Mouse (Mus musculus) heart, postnatal 10 days (tissue): ENCODE measurements around the gene Gm6793. TPM values are rescaled to one million over a fixed set of nuclear protein-coding genes. Genes with fewer than 3 reads are reported as not detected.
A peak's percentile ranks its signal among the peaks of the same experiment; 100 is the strongest.

Experiments
- DNase-seq, 2 experiments: peaks; one replicate each; pipeline ENCODE4 v3.0.0; 2021
- intact Hi-C: fragments of 180-260 bp; cut with DNase I; formaldehyde crosslinking; loops from one replicate; pipeline ENCODE4 v1.15.1; 2025
- total RNA-seq, 2 experiments: library from RNA; stranded (reverse); gene quantifications; 2 replicates each; pipeline ENCODE4 v1.2.3; 2021

The Gm6793 gene
- total RNA-seq, 2 experiments from 2014 or later, result 0.17 TPM; not detected in 1

- DNase-seq, result no peak
- intact Hi-C loops, result loop anchor here (5.0 kb wide), 2 partner anchors 49 to 314 kb away; partner anchors contain the start of gene Gabarapl2
Observed at GRCm38 (mm10) chr8:111991278-111991677, 23.6 kb downstream of the Gm6793 start.

GRCm38 (mm10) chr8:111989911-111990310, 24.9 kb downstream of the Gm6793 start:
- intact Hi-C loops, result loop anchor here (1.0 to 5.0 kb wide), 4 partner anchors 48 to 313 kb away; partner anchors contain the start of genes Gabarapl2 and Tmem231

DNA sequence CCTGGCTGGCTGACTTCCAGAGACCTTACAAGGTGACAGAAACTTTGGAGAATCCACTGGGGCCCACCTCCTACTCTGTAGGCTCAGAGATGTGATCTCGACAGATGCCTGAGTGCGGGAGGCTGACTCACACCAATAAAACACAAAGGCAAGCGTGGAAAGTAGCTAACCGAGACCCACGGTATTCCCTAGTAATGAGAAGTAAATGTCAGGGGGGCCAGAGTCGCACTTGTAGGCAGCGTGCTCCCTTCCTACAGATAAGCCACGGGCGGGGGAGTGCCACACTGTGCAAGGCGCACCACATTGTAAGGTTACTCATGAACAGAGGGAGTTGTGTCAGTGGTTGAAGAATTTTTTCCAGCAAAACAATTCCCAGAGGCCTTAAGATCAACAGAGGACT, 30.3 kb downstream of the Gm6793 start:
- DNase-seq, result no peak
- intact Hi-C loops, result no loop called here

More at GRCm38 (mm10) chr8:111989911-111990310, 24.9 kb downstream of the Gm6793 start:
- DNase-seq, result peak; percentile 77 to 88

DNA sequence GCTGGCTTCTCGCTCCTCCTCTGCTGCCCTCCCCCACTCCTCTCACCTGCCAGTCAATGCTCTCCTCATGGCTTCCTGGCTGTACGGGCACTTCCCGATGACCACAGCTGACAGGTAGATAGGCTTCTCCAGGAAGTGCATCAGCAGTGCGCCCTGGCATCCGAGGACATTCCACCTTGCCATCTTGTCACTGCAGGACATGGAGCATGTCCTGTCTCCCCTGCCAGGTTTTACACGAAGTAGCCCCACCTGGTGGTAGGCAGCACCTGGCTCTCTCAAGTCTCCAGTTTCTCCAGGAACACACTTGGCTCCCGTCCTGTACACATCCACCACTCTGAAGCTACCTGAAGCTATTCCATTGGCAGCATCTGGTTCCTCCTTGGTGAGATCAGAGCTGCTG, 32.7 kb downstream of the Gm6793 start:
- intact Hi-C loops, result no loop called here

DNA sequence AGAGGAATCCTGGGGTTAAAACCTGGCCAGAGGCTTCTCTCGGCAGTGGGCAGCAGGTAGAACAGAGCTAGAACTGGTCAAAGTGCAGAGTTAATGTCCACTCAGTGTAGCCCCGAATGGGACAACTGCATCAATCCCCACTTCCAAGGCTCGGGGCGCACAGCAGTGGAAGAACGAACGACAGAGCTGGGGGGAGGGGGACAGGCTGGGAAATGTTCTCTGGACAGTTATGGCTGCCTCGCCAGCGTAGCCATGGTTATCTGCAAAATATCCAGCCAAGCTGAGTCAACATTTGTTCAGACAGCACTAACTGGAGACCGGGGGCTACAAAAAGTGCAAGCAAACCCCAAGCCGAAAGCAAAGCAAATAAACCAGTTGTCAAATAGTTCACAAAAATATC, 36.7 kb downstream of the Gm6793 start:
- intact Hi-C loops, result no loop called here
- peak in 1 of 2 experiments; percentile 42 for DNase-seq

More for the DNA sequence above, 32.7 kb downstream of the Gm6793 start:
- no peak for DNase-seq

DNA sequence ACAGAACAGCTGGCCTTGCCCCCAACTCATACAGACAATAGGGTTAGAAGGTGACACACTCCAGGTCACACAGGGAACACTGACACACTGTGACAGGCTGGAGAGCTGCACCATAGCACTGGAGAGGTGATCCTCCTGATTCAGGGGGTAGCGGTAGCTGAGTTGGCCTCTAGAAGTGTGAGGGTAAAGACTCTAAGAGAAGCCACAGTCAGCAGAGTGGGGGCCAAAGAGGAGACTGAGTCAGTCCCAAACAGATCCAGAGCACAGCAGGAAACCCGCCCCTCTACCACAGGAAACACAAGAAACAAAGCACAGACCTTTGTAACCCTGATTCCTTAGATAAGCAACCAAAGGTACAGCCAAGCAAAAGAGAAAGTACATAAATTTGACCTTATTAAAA, 38.5 kb downstream of the Gm6793 start:
- intact Hi-C loops, result no loop called here

DNA sequence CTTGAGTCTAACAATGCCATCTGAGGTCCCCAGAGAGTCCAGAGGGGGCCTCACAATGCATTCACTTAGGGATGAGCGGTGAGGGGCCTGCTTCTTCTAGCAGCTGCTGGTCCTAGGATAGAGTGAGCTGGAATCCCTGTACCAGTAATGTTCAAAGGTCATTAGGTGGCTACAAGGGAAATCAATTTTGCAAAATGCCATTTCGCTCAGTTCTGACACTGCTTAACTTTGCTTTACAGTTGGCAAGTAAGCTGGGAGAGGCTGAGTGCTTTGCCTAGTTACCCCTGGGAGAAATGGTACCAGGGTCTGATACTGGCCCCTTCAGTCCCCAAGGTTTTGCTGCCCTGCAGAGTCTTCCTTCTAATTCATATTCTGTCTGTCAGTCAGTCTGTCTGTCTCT, 39.1 kb downstream of the Gm6793 start:
- intact Hi-C loops, result no loop called here
- no peak for DNase-seq

More for the DNA sequence above, 38.5 kb downstream of the Gm6793 start:
- no peak for DNase-seq

GRCm38 (mm10) chr8:111974138-111974537, 40.7 kb downstream of the Gm6793 start:
- intact Hi-C loops, result no loop called here
- DNase-seq, result no peak

DNA sequence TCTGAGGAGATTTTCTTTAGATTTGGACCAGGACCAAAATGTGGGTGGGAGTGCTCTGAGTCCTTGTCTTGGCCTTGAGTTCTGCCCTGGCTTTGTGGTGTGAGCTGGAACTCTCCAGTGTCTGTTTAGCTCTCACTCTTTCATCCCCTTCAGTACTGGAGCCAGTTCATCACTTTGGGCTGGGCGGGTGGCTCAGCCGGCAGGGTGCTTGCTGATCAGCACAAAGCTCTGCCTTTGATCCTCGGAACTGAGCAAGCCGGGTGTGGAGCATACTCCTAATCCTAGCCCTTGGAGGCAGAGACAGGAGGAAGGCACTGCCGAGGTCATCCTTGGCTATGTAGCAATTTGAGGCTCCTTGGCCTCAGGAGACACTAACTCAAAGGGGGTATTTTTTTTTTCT, 45.8 kb downstream of the Gm6793 start:
- intact Hi-C loops, result no loop called here
- DNase-seq, result no peak

GRCm38 (mm10) chr8:111968541-111968940, 46.3 kb downstream of the Gm6793 start:
- intact Hi-C loops, result no loop called here

DNA sequence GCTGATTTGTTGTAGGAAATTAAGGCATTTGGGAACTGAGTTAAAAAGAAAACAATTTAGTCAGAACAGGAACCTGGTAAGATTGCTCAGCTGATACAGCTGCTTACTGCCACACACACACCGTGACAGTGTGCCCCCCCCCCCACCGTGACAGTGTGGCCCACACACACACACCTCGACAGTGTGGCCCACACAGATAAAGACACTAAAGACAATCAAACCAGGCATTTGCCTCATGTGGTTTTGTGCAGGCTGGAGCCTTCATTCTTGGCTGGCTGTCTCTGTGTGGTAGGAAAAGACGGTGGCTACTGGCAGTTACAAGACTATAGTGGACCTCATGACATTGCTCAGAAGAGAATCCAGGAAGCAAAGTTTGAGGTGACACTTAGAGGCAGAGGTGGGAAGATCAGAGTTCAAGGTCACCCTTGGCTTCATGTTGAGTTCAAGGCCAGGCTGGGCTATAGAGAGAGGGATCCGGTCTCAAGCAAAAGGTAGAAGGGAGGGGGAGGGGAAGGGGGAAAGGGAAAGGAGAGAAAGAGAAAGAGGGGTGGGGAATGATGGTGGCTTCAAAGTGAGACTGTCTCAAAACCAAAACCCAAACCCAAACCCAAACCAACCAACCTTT, 47.5 kb downstream of the Gm6793 start:
- intact Hi-C loops, result no loop called here
- DNase-seq, result no peak

More at GRCm38 (mm10) chr8:111968541-111968940, 46.3 kb downstream of the Gm6793 start:
- no peak for DNase-seq

DNA sequence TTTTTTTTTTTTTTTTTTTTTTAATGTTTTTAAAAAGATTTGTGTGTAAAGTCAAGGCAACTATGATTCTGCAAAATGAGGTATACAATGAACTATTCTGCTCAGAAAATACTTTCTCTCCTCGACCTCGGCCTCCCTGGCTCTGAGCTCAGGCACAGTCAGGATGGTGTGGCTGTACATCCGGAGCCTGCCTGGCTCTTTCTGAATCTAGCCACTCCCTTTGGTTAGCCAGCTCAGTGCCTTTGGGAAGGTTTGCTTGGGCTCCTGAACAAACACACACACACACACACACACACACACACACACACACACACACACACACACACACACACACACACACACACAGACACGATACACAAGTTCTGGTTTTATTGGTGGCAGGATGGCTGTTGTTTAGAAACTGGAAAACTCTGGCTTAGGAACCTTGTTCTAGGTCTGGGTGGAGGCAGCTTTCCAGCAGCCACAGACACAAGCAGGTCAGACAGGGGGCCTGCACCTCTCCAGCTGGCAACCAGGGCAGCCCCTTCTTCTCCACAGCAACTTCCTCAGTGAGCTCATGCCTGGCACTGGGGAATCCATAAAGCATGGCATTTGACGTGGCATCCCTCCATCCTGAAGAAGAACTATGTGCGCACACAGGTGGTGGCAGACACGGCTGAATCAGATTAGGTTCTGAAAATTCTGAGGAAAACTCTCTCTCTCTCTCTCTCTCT, 49.8 kb downstream of the Gm6793 start:
- DNase-seq, result no peak
- intact Hi-C loops, result no loop called here

GRCm38 (mm10) chr8:111964351-111964750, 50.5 kb downstream of the Gm6793 start:
- DNase-seq, result no peak
- intact Hi-C loops, result no loop called here

- intact Hi-C loops, result no loop called here
- no peak for DNase-seq
Observed at GRCm38 (mm10) chr8:111963546-111963945, 51.3 kb downstream of the Gm6793 start.

Other genes with a start within 250 kb of the Gm6793 start
- gene Cfdp1, start 160.7 kb downstream of the Gm6793 start, total RNA-seq, result 10 to 100 TPM; 43.7 to 53.7 TPM
- 1 to 10 TPM; 2.7 to 3.4 TPM for gene Tmem170, start 138.3 kb downstream of the Gm6793 start, total RNA-seq
- gene Chst5, start 104.6 kb downstream of the Gm6793 start, total RNA-seq, result not detected
- 1 to 10 TPM; 1.5 to 2.3 TPM for gene Tmem231, start 81.2 kb downstream of the Gm6793 start, total RNA-seq
- gene Gabarapl2, start 74.3 kb downstream of the Gm6793 start, total RNA-seq, result 100 to 1,000 TPM; 121 to 124 TPM
- 1 to 10 TPM; 1.7 to 2.1 TPM for gene Adat1, start 22.7 kb downstream of the Gm6793 start, total RNA-seq
- gene Kars, start 3.7 kb downstream of the Gm6793 start, total RNA-seq, result 10 to 100 TPM; 91.1 to 95.3 TPM
- gene Terf2ip, start 3.6 kb downstream of the Gm6793 start, total RNA-seq, result 10 to 100 TPM; 12.8 to 13.6 TPM